Mouse (Mus musculus) limb, embryonic 11.5 days (tissue): Measurements from ENCODE around the gene Traf1. TPM values are rescaled to one million over a fixed set of nuclear protein-coding genes. Genes with fewer than 3 reads are reported as not detected.
A peak's percentile ranks its signal among the peaks of the same experiment; 100 is the strongest.

Experiments used
- ATAC-seq: fragments of 200-750 bp; cut with Nextera tagmentation; 2 replicates; pipeline ENCODE4 v1.8.0; 2017; ENCODE audit warnings: low read depth; ENCODE audit not compliant: insufficient number of reproducible peaks, low FRiP score, low TSS enrichment
- DNase-seq: peaks from one replicate; pipeline ENCODE4 v3.0.0-alpha.2; 2015; ENCODE audit warnings: low spot score
- H3K27ac ChIP-seq: fragments of 300-500 bp; sonication (generic); replicated peaks from 2 replicates; pipeline ENCODE4 v1.5.1; 2014; ENCODE audit warnings: low read depth, mild to moderate bottlenecking, low read length
- H3K27me3 ChIP-seq: fragments of 300-500 bp; sonication (generic); 2 replicates; pipeline ENCODE4 v1.6.1; 2014; ENCODE audit warnings: mild to moderate bottlenecking, low read length, mixed read lengths; ENCODE audit not compliant: control insufficient read depth, insufficient read depth
- H3K36me3 ChIP-seq: fragments of 300-500 bp; sonication (generic); 2 replicates; pipeline ENCODE4 v1.6.1; 2014; ENCODE audit warnings: mild to moderate bottlenecking, low read length, moderate library complexity, mixed read lengths; ENCODE audit not compliant: control insufficient read depth, insufficient read depth
- H3K4me1 ChIP-seq: fragments of 300-500 bp; sonication (generic); 2 replicates; pipeline ENCODE4 v1.6.1; 2014; ENCODE audit warnings: low read length, mixed read lengths; ENCODE audit not compliant: control insufficient read depth, insufficient read depth
- H3K4me2 ChIP-seq: fragments of 300-500 bp; sonication (generic); 2 replicates; pipeline ENCODE4 v1.6.1; 2014; ENCODE audit warnings: low read depth, mild to moderate bottlenecking, moderate library complexity; ENCODE audit not compliant: severe bottlenecking
- H3K4me3 ChIP-seq: fragments of 300-500 bp; sonication (generic); 2 replicates; pipeline ENCODE4 v1.5.1; 2014; ENCODE audit warnings: low read depth, low read length
- H3K9ac ChIP-seq: fragments of 300-500 bp; sonication (generic); 2 replicates; pipeline ENCODE4 v1.6.1; 2014; ENCODE audit warnings: mild to moderate bottlenecking, low read length
- H3K9me3 ChIP-seq: fragments of 300-500 bp; sonication (generic); 2 replicates; pipeline ENCODE4 v1.6.1; 2016; ENCODE audit warnings: low read length; ENCODE audit not compliant: control insufficient read depth
- WGBS: fragments of 180-500 bp; shearing (Covaris S2); extraction: QIAGEN DNeasy Blood & Tissue Kit; methylation state at CpG from one replicate; pipeline ENCODE4 v1.1.7; 2014; 5-methylcytosine and 5-hydroxymethylcytosine counted together
- polyA plus RNA-seq: library from polyadenylated mRNA; unstranded; fragments of >200 nt; fragmentation: Nextera tagmentation; extraction: Ambion mirVana; gene quantifications from 2 replicates; pipeline ENCODE4 v1.2.1, GENCODE M21; 2014

The Traf1 gene
- polyA plus RNA-seq, 1 experiment from 2014 or later = 0.15 TPM

- Histone ChIP-seq H3K4me3 (no peak overlapping the region), H3K9ac (no peak overlapping the region), H3K27ac (no peak overlapping the region), H3K36me3 (no peaks in the 10 kb centered on the region), H3K4me2 (no peak overlapping the region), H3K9me3 (no peaks in the 10 kb centered on the region), H3K27me3 (no peaks in the 10 kb centered on the region), H3K4me1 (peaks cover 3% of the 10 kb centered on the region; the same call in 1 of the 2 replicates)
- WGBS = 81% methylated on average over 8 of the region's 8 CpGs
- no peak for DNase-seq
- no peak for ATAC-seq
Observed at GRCm38 (mm10) chr2:34984885-34985284, 23.3 kb upstream of the Traf1 start.

- no peak overlapping the region for H3K4me2 ChIP-seq
- H3K9ac ChIP-seq = no peak overlapping the region
- H3K9me3 ChIP-seq = no peaks in the 10 kb centered on the region
- H3K27me3 ChIP-seq = no peaks in the 10 kb centered on the region
- WGBS = 54% methylated on average over 11 of the region's 11 CpGs
- no peaks in the 10 kb centered on the region for H3K36me3 ChIP-seq
- H3K4me3 ChIP-seq = no peak overlapping the region
- no peak for DNase-seq
- no peak for ATAC-seq
- 0 out of 2 replicates have a peak overlapping the region, but pooled peaks have one; percentile 24 for H3K27ac ChIP-seq
- H3K4me1 ChIP-seq = peaks cover 3% of the 10 kb centered on the region; the same call in 1 of the 2 replicates
Observed at GRCm38 (mm10) chr2:34982906-34983698, 21.5 kb upstream of the Traf1 start.

GRCm38 (mm10) chr2:34982096-34982724 lies 20.6 kb upstream of the Traf1 start:
- ATAC-seq = no peak
- WGBS = 56% methylated on average over 14 of the region's 14 CpGs
- DNase-seq = peak; percentile 34

GRCm38 (mm10) chr2:34979459-34980011 lies 18.0 kb upstream of the Traf1 start:
- Histone ChIP-seq H3K27ac (no peak overlapping the region), H3K4me2 (no peak overlapping the region), H3K4me3 (no peak overlapping the region), H3K9me3 (no peaks in the 10 kb centered on the region), H3K9ac (no peak overlapping the region), H3K4me1 (peaks cover 3% of the 10 kb centered on the region; the same call in 1 of the 2 replicates), H3K36me3 (no peaks in the 10 kb centered on the region), H3K27me3 (no peaks in the 10 kb centered on the region)
- no peak for ATAC-seq
- WGBS = 76% methylated on average over 3 of the region's 3 CpGs
- no peak for DNase-seq

More at GRCm38 (mm10) chr2:34982096-34982724, 20.6 kb upstream of the Traf1 start:
- Histone ChIP-seq H3K4me1 (peaks cover 3% of the 10 kb centered on the region; the same call in 1 of the 2 replicates), H3K4me3 (no peak overlapping the region), H3K9ac (no peak overlapping the region), H3K27ac (no peak overlapping the region), H3K27me3 (no peaks in the 10 kb centered on the region), H3K9me3 (no peaks in the 10 kb centered on the region), H3K36me3 (no peaks in the 10 kb centered on the region), H3K4me2 (no peak overlapping the region)

- Histone ChIP-seq H3K9me3 (no peaks in the 10 kb centered on the region), H3K9ac (no peak overlapping the region), H3K36me3 (no peaks in the 10 kb centered on the region), H3K4me1 (peaks cover 3% of the 10 kb centered on the region; the same call in 1 of the 2 replicates), H3K4me2 (no peak overlapping the region), H3K27ac (no peak overlapping the region), H3K4me3 (no peak overlapping the region), H3K27me3 (no peaks in the 10 kb centered on the region)
- DNase-seq = no peak
- 90% methylated on average over 2 of the region's 2 CpGs for whole genome bisulfite sequencing
- ATAC-seq = no peak
Observed at GRCm38 (mm10) chr2:34978226-34978625, 16.7 kb upstream of the Traf1 start.

- H3K36me3 ChIP-seq = no peaks in the 10 kb centered on the region
- WGBS = 81% methylated on average over 8 of the region's 8 CpGs
- DNase-seq (no peak), ATAC-seq (no peak)
- H3K9me3 ChIP-seq = no peaks in the 10 kb centered on the region
- no peak overlapping the region for H3K4me3 ChIP-seq
- H3K27ac ChIP-seq = no peak overlapping the region
- H3K9ac ChIP-seq = no peak overlapping the region
- H3K27me3 ChIP-seq = no peaks in the 10 kb centered on the region
- no peak overlapping the region for H3K4me2 ChIP-seq
- no peaks in the 10 kb centered on the region; the same call in 1 of the 2 replicates for H3K4me1 ChIP-seq
Observed at GRCm38 (mm10) chr2:34976945-34977658, 15.5 kb upstream of the Traf1 start.

GRCm38 (mm10) chr2:34976447-34976846 lies 14.9 kb upstream of the Traf1 start:
- Histone ChIP-seq H3K9ac (no peak overlapping the region), H3K27ac (no peak overlapping the region), H3K27me3 (no peaks in the 10 kb centered on the region), H3K4me1 (no peaks in the 10 kb centered on the region), H3K4me3 (no peak overlapping the region), H3K9me3 (no peaks in the 10 kb centered on the region), H3K36me3 (no peaks in the 10 kb centered on the region), H3K4me2 (no peak overlapping the region)
- DNase-seq (no peak), ATAC-seq (no peak)
- 91% methylated on average over 6 of the region's 6 CpGs for WGBS

GRCm38 (mm10) chr2:34973087-34973486 lies 11.5 kb upstream of the Traf1 start:
- H3K4me1 ChIP-seq = no peaks in the 10 kb centered on the region
- H3K4me3 ChIP-seq = no peak overlapping the region
- no peaks in the 10 kb centered on the region for H3K36me3 ChIP-seq
- H3K4me2 ChIP-seq = no peak overlapping the region
- no peaks in the 10 kb centered on the region for H3K27me3 ChIP-seq
- WGBS = 85% methylated on average over 8 of the region's 8 CpGs
- no peak overlapping the region for H3K9ac ChIP-seq
- no peak overlapping the region for H3K27ac ChIP-seq
- no peak for DNase-seq
- no peak for ATAC-seq
- H3K9me3 ChIP-seq = no peaks in the 10 kb centered on the region
